Mouse (Mus musculus): Measurements from ENCODE around the gene Gm17482. TPM values are rescaled to one million over a fixed set of nuclear protein-coding genes. Genes with fewer than 3 reads are reported as not detected.

Gm17482 gene
- total RNA-seq, 2 experiments from 2014 or later, result not detected

GRCm38 (mm10) chr6:115291823-115292222 is 64.7 kb downstream of the Gm17482 start:
- no peak for DNase-seq

GRCm38 (mm10) chr6:115292621-115293020 is 65.5 kb downstream of the Gm17482 start:
- DNase-seq, result peak; percentile 32 to 36

GRCm38 (mm10) chr6:115293877-115294276 is 66.7 kb downstream of the Gm17482 start:
- DNase-seq, result peak in 1 of 2 experiments; percentile 13

- no peak for DNase-seq
These were observed 80.0 kb downstream of the Gm17482 start for GRCm38 (mm10) chr6:115307134-115307533.

Other genes with a start within 250 kb of the Gm17482 start
- 10 to 100 TPM; 12.3 to 19.5 TPM for gene Tamm41, start 189.5 kb upstream of the Gm17482 start, total RNA-seq (2021)
- 10 to 100 TPM; 14.2 to 19.5 TPM for gene Syn2, start 92.4 kb upstream of the Gm17482 start, total RNA-seq (2021)
- 1 to 10 TPM; 3.9 to 7.5 TPM for gene Timp4, start 24.9 kb downstream of the Gm17482 start, total RNA-seq (2021)
- gene Pparg, start 133.6 kb downstream of the Gm17482 start, total RNA-seq (2021), result 10 to 100 TPM; 50.4 to 65.3 TPM